Mouse (Mus musculus): ENCODE results near the gene Kif19a.

GRCm38 (mm10) chr11:114740598-114740997, 24.6 kb upstream of the Kif19a start:
- TF ChIP-seq CTCF (IDR thresholded peaks at IDR 0.05; ENCODE audit: borderline replicate concordance, insufficient read depth, low read depth, low read length) (no peak), POLR2A (IDR thresholded peaks at IDR 0.05; ENCODE audit: borderline replicate concordance, insufficient read depth, low read length) (no peak)

Data from cerebellum, adult 2 months (tissue).